In genomic region chr7:132738844-132739243, GRCm38 (mm10) we compare ENCODE assay signal across 19 mouse cellular contexts.
DNase-seq lines count a peak whose midpoint lies in the region; ATAC-seq lines count a peak whose summit lies in the region.
"Had no signal": no experiment of that assay in that cellular context is flagged by ENCODE, and none has a peak within 500 bp of the region (broad histone marks: within the 10 kb centered on the region; RNA-seq: fewer than 3 reads in every experiment).

No protein-coding gene starts in this region.

- peak overlapping the region; percentile 78 for H3K27ac ChIP-seq in liver, embryonic 16.5 days (ENCODE audit: low read length)
- no peak overlapping the region for H3K27ac ChIP-seq in midbrain, embryonic 11.5 days (ENCODE audit: low read depth, low read length)
- H3K27ac ChIP-seq in heart, embryonic 11.5 days (ENCODE audit: low read depth, low read length), result no peak overlapping the region
- H3K27ac ChIP-seq: hindbrain, embryonic 13.5 days; kidney, postnatal 0 days; limb, embryonic 15.5 days; midbrain, embryonic 13.5 days had no signal

- H3K4me2 ChIP-seq in liver, embryonic 16.5 days (ENCODE audit: low read depth, low read length), result peak overlapping the region; percentile 50
- no peak overlapping the region for H3K4me2 ChIP-seq in midbrain, embryonic 11.5 days
- H3K4me2 ChIP-seq in heart, embryonic 11.5 days, result no peak overlapping the region
- H3K4me2 ChIP-seq: hindbrain, embryonic 13.5 days; limb, embryonic 15.5 days; midbrain, embryonic 13.5 days had no signal

- peak; percentile 65 for DNase-seq in cerebellum, adult 11 months
- DNase-seq in cerebellum, postnatal 4 days (ENCODE audit: low spot score in 2 of 2), result no peak
- DNase-seq in cerebellum, adult 11-12 months, result peak; percentile 76
- DNase-seq in midbrain, embryonic 11.5 days (ENCODE audit: low spot score, missing footprints), result no peak
- no peak for DNase-seq in thymus, adult 18-20 months
- DNase-seq: gastrocnemius, postnatal 25 days; spleen, adult 18-20 months; thymus, postnatal 4 days had no signal

- peak; percentile 73 for ATAC-seq in erythroblast, adult 5-6 weeks (replicated peaks; ENCODE audit: low FRiP score, poor library complexity, severe bottlenecking)
- ATAC-seq in liver, embryonic 16.5 days (ENCODE audit: low read depth), result peak; percentile 91
- ATAC-seq in midbrain, embryonic 11.5 days (ENCODE audit: low FRiP score), result no peak
- ATAC-seq in heart, embryonic 11.5 days (replicated peaks; ENCODE audit: insufficient number of reproducible peaks, low FRiP score, low TSS enrichment), result no peak
- ATAC-seq: activated CD4-positive, CD25-positive, alpha-beta regulatory T cell, adult 4 months; intestine, embryonic 16.5 days; midbrain, embryonic 13.5 days had no signal

- peak overlapping the region; percentile 43 for H3K9ac ChIP-seq in liver, embryonic 16.5 days (ENCODE audit: low read depth, low read length)
- H3K9ac ChIP-seq in midbrain, embryonic 11.5 days (ENCODE audit: low read length), result no peak overlapping the region
- no peak overlapping the region for H3K9ac ChIP-seq in heart, embryonic 11.5 days (ENCODE audit: low read depth, low read length)
- H3K9ac ChIP-seq: hindbrain, embryonic 13.5 days; limb, embryonic 15.5 days; midbrain, embryonic 13.5 days had no signal

- H3K4me3 ChIP-seq in liver, embryonic 16.5 days (ENCODE audit: low read depth, low read length), result peak overlapping the region; percentile 30
- no peak overlapping the region for H3K4me3 ChIP-seq in midbrain, embryonic 11.5 days (ENCODE audit: low read depth, low read length)
- no peak overlapping the region for H3K4me3 ChIP-seq in heart, embryonic 11.5 days (ENCODE audit: low read depth, low read length)
- H3K4me3 ChIP-seq: hindbrain, embryonic 13.5 days; limb, embryonic 15.5 days; midbrain, embryonic 13.5 days; myocyte had no signal

- peaks cover 62% of the 10 kb centered on the region for H3K4me1 ChIP-seq in liver, embryonic 16.5 days (ENCODE audit: control insufficient read depth, low read depth, low read length)
- peaks cover 3% of the 10 kb centered on the region for H3K4me1 ChIP-seq in midbrain, embryonic 11.5 days (ENCODE audit: control insufficient read depth, insufficient read depth, low read length)
- peaks cover 36% of the 10 kb centered on the region for H3K4me1 ChIP-seq in heart, embryonic 11.5 days (ENCODE audit: control insufficient read depth, insufficient read depth, low read length)

- H3K36me3 ChIP-seq in liver, embryonic 16.5 days (ENCODE audit: control insufficient read depth, insufficient read depth), result peaks cover 21% of the 10 kb centered on the region
- no peaks in the 10 kb centered on the region for H3K36me3 ChIP-seq in midbrain, embryonic 11.5 days (ENCODE audit: control insufficient read depth, insufficient read depth, low read length)
- no peaks in the 10 kb centered on the region for H3K36me3 ChIP-seq in heart, embryonic 11.5 days (ENCODE audit: control insufficient read depth, insufficient read depth, low read length)
- H3K36me3 ChIP-seq: hindbrain, embryonic 13.5 days had no signal

- no peaks in the 10 kb centered on the region for H3K27me3 ChIP-seq in liver, embryonic 16.5 days (ENCODE audit: control insufficient read depth, insufficient read depth, low read depth, low read length)
- H3K27me3 ChIP-seq in midbrain, embryonic 11.5 days (ENCODE audit: control insufficient read depth, insufficient read depth, low read length), result no peaks in the 10 kb centered on the region
- no peaks in the 10 kb centered on the region for H3K27me3 ChIP-seq in heart, embryonic 11.5 days (ENCODE audit: control insufficient read depth, insufficient read depth, low read length)
- H3K27me3 ChIP-seq: CH12.LX; hindbrain, embryonic 13.5 days; limb, embryonic 15.5 days; midbrain, embryonic 13.5 days had no signal

- H3K9me3 ChIP-seq in liver, embryonic 16.5 days (replicated peaks; ENCODE audit: control insufficient read depth, low read length), result no peaks in the 10 kb centered on the region
- no peaks in the 10 kb centered on the region for H3K9me3 ChIP-seq in midbrain, embryonic 11.5 days (ENCODE audit: control insufficient read depth, low read length)
- H3K9me3 ChIP-seq in heart, embryonic 11.5 days (replicated peaks; ENCODE audit: control insufficient read depth, low read length), result no peaks in the 10 kb centered on the region
- H3K9me3 ChIP-seq: hindbrain, embryonic 13.5 days; limb, embryonic 15.5 days; midbrain, embryonic 13.5 days had no signal

- WGBS in liver, embryonic 16.5 days (ENCODE audit: insufficient replicate concordance), result 37% methylated on average over 6 of the region's 6 CpGs
- WGBS in midbrain, embryonic 11.5 days, result 91% methylated on average over 6 of the region's 6 CpGs
- 79% methylated on average over 6 of the region's 6 CpGs for WGBS in heart, embryonic 11.5 days (ENCODE audit: insufficient replicate concordance)

Comparison
In these comparisons a context has a peak if more than half of its experiments do, and no peak if none do; other contexts are left out.
1. DNase-seq: peak in cerebellum, adult 11 months (single experiment) and cerebellum, adult 11-12 months (single experiment); none in cerebellum, postnatal 4 days (0 of 2), midbrain, embryonic 11.5 days (single experiment) and thymus, adult 18-20 months (0 of 2).
2. ATAC-seq: peak in erythroblast, adult 5-6 weeks (single experiment) and liver, embryonic 16.5 days (single experiment); none in midbrain, embryonic 11.5 days (single experiment) and heart, embryonic 11.5 days (single experiment).